Mouse (Mus musculus): ENCODE data around the gene Ugt1a8.

Gene Ugt1a8

DNA sequence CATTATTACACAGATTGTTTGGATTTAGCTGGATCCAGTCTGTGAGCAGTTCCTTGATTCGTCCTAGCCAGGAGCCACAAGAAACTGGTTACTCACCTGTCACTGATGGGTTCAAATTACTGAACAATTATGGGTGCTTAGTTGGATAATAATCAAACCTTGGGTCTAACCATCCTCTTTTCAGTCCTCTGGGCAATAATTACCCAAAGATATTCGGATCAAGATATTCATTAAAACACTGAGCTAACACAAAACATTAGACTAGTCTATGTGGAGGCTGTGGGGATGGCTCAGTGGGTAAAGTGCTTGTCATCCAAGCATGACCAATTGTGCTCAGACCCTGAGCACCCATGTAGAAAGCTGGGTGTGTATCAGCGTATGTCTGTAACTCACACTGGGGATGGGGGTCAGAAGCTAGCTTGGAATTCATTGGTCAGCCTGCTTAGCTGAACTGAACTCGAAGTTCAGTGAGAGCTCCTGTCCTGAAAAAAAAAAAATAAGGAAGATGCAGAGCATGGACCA is 148.3 kb downstream of the Ugt1a8 start:
- no peak for DNase-seq (ENCODE audit: low spot score)

GRCm38 (mm10) chr1:88237311-88237710 is 149.7 kb downstream of the Ugt1a8 start:
- no peak for DNase-seq (ENCODE audit: low spot score)

GRCm38 (mm10) chr1:88238771-88239170 is 151.2 kb downstream of the Ugt1a8 start:
- no peak for DNase-seq (ENCODE audit: low spot score)

- no peak for DNase-seq (ENCODE audit: low spot score)
Measured at GRCm38 (mm10) chr1:88240072-88240471, 152.5 kb downstream of the Ugt1a8 start.

GRCm38 (mm10) chr1:88240579-88240978 is 153.0 kb downstream of the Ugt1a8 start:
- no peak for DNase-seq (ENCODE audit: low spot score)

GRCm38 (mm10) chr1:88243861-88244260 is 156.2 kb downstream of the Ugt1a8 start:
- no peak for DNase-seq (ENCODE audit: low spot score)

DNA sequence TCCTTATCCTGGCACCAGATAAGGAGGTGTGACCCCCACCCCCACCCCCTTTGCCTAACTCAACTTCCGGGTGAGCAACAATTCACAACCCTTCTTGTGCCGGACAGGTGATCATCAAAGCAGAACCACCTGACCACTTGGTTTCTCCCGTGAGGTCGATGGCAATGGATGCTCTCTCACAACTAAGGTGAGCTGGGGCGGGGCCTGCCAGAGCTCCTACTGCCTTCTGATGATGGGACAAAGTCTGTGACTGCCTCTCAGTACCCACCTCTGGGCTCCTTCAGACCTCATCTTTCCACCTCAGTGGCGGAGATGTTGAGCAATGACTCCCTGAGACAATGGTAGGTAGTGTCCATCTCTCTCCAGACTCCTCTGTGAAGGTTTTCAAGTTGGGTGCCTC is 158.3 kb downstream of the Ugt1a8 start:
- DNase-seq (ENCODE audit: low spot score): no peak

- DNase-seq (ENCODE audit: low spot score): no peak
Measured at GRCm38 (mm10) chr1:88246386-88246785, 158.8 kb downstream of the Ugt1a8 start.

DNA sequence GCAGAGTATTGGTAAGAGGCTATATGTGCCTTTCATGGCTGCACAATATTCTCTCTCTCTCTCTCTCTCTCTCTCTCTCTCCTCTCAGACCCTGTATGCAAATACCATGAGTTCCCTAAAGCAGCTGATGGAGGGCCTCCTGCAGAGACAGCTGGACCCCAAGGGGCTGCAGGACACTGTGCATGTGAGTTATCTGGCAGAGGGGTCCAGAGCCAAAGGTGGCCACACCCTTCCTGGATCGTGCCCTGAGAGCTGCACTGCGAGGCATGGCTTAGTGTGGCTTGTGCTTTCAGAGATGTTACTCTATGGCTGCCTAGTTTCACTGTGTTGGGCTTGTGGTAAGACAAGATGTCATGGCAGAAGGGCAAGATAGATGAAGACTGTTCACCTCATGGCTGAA is 160.0 kb downstream of the Ugt1a8 start:
- DNase-seq (ENCODE audit: low spot score): no peak

DNA sequence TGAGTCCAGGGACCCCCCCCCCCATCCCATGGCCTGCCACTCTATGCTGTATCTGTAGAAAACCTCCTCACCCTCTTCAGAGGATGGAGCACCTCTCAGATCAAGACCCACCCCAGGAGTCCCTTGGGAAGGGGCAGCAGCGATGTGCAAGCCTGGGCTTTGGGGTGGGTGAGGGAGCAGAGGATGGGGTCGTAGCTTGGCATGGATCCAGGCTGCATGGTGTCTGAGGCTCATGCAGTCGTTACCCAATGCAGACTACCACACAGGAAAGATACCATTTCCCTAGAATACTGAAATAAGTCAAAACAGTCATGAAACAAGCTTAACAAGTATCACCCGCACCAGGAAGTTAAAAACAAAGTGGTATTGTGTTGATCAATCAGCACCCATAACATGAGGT is 161.0 kb downstream of the Ugt1a8 start:
- no peak for DNase-seq (ENCODE audit: low spot score)

DNA sequence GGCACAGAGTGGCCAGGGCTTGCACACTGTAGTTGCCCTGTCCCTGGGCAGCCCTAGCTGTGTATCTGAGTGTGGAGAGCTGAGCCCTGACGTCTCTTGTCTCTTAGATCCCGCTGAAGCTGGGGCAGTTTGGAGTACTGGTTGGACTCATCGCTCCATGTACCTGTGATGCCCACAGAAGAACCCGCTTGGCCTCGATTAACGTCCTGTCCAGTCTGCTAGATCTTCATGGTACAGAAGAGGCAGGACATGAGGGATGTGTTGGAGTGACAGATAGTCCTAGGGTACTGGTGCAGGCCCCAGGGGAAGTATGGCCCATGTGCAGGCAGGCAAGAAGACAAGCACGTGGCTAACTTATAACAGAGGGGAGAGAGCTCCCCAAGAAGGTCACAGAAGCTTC is 162.0 kb downstream of the Ugt1a8 start:
- DNase-seq (ENCODE audit: low spot score): no peak

DNA sequence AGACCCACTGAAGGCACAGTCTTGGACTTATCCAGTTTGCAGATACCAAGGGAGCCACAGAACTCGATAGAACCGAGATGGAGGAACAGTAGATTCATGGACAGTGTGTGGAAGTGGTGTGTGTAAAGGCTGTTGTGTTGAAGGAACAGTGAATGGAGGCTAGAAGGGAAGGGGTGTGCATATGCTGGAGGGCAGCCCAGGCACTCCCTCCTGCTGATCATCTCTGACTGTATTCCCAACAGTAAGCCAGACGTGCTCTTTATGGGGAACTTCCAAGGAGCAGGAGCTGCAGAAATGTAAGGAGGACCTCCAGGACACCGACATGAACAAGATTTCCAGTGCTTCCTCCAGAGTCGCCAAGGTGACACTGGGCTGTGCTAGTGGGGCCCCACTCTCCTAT is 162.4 kb downstream of the Ugt1a8 start:
- no peak for DNase-seq (ENCODE audit: low spot score)

GRCm38 (mm10) chr1:88253106-88253505 is 165.5 kb downstream of the Ugt1a8 start:
- DNase-seq (ENCODE audit: low spot score): no peak

GRCm38 (mm10) chr1:88253540-88253939 is 165.9 kb downstream of the Ugt1a8 start:
- DNase-seq (ENCODE audit: low spot score): no peak

DNA sequence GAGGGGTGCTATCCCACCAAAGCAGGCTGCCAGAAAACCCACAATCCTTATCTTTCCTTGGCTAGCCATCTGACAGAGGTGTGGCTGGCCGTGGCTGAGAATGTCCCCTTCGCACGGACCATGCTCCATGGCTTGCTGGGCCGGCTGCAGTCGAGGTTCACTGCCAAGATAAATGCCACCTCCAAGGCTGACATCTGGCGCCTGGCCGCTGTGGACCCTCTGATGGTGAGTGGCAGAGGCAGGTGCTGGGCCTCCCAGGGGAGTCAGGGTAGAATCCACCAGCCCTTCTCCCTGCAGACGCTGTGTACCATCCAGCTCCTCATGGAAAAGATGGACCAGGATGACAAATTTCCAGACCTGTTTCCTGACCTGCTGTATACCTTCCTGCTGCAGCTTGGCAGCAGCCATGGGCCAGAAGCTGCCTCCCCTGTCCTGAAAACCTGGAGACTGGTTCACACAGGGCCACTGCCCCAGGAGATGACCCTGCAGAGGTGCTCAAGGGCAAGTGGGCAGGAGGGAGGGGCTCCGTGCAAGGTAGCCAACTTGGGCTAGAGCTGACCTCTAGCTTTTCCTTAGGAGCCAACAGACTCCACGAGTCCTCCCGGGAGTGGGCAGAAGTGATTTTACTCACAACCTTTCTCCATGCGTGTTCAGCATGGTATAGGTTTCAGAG is 167.3 kb downstream of the Ugt1a8 start:
- no peak for DNase-seq (ENCODE audit: low spot score)

DNA sequence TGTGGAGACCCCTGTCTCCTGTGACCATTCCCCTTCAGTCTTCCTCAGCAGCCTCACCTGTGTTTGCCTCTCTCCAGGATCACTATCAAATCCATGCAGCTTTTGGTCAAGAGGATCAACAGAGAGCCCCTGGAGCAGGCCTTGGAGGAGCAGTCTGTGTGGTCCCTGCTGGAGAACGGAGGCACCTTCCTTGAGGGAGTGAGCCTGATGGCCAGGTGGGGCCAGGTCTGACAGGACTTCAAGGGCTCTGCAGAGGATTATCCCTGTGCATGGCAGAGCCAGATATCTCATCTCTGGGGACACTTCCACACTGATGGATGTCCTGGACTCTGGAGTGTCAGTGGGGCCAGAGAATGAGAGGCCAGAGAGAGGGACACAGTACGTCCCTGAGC is 167.8 kb downstream of the Ugt1a8 start:
- DNase-seq (ENCODE audit: low spot score): no peak

GRCm38 (mm10) chr1:88255989-88256754 is 168.6 kb downstream of the Ugt1a8 start:
- DNase-seq (ENCODE audit: low spot score): no peak

DNA sequence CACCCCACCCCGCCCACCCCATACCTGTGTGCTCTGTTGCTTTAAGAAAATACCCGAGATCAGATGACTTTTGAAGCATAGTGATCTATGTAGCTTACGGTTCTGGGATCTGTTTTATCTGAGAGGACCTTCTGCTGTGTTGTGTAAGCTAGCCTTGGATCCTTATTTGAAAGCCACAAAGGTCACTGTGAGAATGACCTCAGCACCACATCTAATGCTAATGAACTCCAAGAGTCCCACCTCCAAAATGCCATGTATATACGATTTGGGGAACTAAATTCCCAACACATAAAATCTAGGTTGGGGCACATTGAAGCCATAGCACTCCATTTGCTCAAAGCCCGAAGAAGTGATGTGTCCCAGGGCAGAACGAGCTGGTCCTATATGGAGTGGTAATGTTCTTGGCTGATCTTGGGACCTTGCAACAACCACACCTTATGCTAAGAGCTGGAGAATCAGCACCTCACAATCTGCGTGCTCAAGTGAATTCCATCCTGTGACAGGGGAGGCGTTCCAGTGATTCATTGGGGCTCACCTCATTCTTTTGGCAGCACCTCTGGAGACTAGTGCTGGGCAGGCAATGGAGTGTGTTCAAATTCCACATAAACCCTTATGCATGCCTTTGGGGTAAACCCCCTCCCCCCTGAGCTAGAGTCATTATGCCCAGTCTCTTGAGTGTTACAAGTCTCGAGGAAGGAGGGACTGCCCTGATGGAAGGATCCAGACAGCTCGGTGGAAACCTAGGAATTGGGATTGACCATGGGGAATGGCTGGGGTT is 169.5 kb downstream of the Ugt1a8 start:
- no peak for DNase-seq (ENCODE audit: low spot score)

GRCm38 (mm10) chr1:88257681-88258080 is 170.1 kb downstream of the Ugt1a8 start:
- no peak for DNase-seq (ENCODE audit: low spot score)

DNA sequence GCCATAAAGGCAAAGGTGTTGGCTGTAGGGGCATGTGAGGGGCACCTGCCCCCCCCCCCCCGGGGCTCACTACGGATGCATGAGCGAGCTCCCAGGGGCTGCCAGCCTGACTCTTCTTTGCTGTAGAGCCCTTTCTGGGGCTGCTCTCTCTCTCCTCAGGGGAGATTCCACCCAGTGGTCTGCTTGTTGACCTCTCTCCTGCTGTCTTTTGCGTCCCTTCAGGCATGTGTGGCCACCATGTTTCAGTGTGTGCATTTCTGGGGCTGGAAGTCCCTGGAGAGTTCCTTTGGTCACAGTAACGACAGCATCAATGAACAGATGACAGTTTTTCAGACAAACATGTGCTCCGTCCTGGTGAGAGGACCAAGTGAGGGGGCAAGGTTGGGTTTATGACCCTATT is 170.7 kb downstream of the Ugt1a8 start:
- no peak for DNase-seq (ENCODE audit: low spot score)

DNA sequence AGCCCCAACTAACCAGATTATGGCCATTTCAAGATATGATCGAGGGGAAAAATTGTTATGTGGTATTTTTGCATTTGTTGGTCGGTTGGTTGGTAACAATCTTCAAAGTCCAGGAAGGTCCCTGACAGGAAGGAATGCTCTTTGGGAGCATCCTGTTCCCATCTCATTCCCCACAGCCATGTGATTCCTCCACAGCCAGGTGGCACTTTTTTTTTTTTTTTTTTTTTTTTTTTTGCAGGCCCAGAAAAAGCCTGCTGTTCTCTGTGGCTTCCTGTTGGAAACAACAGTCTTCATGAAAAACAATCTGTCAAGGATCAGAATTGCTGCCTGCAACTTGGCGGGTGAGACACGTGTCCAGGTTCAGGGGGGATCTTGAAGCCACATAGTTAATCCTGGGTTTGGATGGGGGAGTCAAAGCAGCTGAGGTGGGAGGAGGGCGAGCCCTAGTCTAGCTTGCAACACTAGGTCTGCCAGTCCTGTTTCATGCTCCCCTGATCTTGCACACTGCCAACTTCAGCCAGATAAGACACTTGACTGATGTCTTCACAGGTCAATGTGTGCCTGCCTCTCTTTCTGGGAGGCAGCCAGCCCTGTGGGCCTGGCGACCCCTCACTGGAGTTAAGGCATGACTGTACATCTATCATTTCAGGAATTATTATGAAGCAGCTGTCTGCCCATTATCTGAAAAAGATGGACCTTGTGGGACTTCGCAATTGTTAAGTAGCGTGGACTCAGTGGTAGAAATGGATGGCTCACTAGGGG is 171.4 kb downstream of the Ugt1a8 start:
- no peak for DNase-seq (ENCODE audit: low spot score)

DNA sequence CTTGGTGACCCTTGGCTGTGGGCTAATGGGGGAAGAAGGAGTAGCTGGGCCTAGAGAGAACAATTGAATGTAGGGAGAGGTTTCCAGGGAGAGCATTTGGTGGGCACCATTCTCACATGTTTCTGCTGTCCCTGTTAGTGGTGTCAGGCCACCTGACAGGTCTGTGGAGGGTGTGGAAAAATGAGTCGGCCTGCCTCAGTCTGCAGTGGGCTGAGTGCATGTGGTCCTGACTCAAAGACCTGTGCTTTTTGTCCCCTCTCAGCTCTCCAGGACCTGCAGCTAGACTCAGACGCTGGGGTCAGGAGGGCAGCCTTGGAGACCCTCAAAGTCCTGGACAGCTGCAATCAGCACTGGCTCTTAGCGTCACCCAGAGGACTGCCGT is 172.0 kb downstream of the Ugt1a8 start:
- no peak for DNase-seq (ENCODE audit: low spot score)

Measured in layer of hippocampus, adult 9-10 months (tissue).